Mouse (Mus musculus) frontal cortex, adult (tissue): Measurements from ENCODE around the gene Rbm45.

ENCODE experiments used
- ATAC-seq: cut with Nextera tagmentation; 2 replicates; pipeline ENCODE4 v1.9.2; 2017; ENCODE audit warnings: mild to moderate bottlenecking, moderate library complexity, mixed read lengths; ENCODE audit not compliant: low TSS enrichment

Rbm45 gene

DNA sequence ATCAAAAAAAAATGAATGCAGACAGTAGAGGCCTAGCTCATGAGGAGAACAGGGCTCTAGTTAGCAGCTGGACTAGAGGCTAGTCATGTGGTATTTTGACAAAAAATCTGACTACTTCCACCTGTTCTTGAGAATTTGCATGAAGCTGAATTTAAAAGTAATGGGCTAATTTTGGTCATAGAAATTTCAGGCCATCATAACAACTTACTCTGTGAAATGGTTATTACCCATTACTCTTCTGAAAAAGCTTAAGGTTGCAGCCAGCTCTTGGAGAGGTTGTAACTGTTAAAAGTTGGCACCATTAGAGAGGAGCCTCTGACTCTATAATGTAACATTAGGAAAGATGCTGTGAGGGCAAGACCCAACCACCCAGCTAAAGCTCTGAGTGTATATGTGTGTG, 16.7 kb downstream of the Rbm45 start:
- no peak for ATAC-seq

DNA sequence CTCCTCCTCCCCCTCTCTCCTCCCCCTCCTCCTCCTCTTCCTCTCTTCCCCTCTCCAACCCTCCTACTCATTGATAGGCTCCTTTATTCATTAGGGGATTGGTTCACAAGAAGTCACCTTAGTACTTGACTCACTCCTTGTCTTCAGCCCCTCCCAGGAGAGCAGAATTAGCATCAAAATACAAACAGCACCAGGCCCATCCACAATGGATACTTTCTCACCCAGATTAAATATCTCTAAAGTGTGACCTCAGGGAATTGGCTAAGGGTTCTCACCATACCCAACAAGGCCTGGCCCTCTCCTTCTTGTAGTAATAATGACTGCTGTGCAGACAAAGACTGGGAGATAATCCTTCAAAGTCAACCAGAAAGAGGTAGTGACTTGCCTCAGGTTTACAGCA, 30.4 kb downstream of the Rbm45 start:
- no peak for ATAC-seq

DNA sequence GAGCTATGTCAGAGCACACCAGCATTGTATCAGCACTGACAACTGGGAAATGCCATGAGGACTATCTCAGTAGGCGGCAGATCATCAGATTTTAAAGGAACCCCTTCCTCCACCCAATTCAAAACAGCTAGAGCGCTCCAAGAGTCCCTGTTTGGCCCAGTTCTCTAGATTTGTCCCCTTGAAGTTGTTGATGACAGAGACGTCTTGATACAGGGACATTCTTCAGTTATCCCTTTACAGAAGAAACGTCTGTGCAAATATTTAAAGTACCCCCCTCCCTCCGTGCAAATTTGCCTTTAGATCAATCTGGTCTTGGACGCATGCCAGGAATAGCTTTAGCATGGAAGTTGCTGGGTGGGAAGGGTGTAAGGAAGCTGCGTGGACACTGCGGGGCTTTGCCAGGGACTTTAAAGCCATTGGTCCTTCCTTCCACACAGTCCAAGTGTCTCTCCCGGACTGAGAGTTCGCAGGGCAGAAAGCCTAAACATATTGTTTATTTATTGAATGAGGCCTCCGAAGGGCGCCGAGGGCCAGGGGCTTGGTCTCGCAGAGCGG, 35.9 kb downstream of the Rbm45 start:
- peak; percentile 3; the same call in 1 of the 2 replicates for ATAC-seq

DNA sequence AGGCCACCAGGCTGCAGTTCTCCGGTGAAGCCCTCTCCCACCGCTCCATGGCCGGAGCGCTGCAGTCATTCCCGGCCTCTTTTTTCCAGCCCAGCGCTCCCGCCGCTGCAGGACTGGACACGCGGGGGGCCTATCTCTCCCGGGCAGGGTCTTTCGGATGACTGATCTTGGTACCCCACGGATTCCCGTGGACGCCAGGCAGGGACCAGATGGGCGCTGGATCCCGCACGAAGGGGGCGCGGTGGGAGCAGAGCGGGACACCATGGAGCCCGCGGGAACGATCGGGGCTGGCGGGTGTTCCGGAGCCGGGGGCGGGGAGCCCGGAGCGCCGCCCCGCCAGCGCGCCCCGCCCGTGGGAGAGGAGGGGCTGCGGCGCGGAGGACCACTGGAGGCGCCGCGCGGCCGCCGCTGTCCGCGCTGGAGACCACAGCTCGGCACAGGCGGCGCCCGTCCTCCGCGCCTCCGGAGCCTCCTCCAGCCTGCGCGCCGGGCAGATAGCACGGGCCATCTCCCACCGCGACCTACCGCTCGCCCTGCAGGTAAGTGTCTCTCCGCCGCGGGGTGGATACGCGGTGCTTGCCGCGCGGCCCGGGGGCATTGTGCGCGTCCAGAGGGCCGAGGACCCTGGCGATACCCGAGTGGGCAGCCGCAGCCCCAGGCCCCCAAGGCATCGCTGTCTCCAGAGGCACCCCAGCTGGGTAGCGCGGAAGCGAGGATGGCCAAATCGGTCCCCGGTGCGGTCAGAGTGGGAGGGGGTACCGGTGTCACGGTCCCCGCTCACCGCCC, 36.6 kb downstream of the Rbm45 start, which contains the start of gene Osbpl6:
Gene Osbpl6 (plus strand): TSS at position 358 of the 786 bp plus-strand sequence.
- ATAC-seq: peak; percentile 83

DNA sequence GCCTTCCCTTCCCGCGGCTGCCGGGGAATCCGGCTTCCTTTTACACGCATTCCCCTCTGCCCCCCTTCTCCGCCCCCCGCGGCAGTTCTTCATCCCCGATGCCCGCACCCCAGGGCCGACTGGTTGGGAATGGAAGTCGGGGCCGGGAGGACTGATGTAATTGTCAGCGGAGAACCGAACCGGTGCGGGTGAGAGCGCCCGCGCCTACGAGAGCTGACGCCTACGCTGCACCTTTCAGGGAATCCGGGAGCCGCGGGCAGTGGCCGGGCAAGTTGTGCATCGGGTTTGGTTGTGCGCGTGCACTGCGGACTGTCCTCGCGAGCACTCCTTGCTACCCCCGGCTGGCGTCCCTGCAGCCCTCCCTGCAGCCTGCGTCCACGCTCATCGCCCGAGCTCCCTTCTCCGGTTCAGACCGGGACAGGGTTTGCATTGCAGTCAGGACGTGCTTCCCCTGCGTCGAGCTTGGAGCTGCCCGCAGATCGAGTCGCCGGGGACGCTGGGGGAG, 37.2 kb downstream of the Rbm45 start:
- ATAC-seq: peak; percentile 75

DNA sequence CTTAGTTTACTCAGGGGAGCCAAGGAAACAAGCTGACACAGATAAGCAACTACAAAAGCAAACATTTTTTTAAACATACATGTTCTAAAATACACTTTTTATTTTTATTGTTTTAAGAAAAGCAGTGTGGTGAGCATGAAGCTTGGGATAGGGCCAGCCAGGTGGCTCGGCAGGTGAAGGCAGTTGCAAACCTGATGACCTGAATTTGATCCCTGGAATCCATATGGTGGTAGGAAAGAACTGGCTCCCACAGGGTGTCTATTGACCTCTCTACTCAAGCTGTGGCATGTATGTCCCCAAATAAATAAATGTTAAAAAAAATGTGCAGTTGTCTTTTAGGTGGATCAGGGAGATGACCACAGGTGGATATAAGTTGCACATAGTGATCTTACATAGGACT, 39.7 kb downstream of the Rbm45 start:
- no peak for ATAC-seq

DNA sequence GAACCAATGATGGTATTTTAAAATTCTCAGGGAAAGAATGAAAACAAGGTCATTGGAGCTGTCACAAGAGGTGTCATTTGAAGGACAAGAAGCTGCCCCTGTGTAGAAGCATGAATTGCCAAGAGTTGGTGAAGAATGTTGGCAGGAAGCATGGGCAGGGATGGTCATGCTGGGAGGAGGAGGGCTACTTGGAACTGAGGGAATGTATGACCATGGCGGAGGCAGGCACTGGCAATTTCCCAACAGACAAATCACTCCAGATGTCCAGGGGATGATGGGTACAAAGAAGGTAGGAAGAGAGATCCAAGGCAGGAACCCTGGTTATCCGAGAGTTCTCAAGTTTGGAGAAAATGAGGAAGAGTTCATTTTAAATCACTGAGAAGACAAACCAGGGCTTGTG, 40.2 kb downstream of the Rbm45 start:
- no peak for ATAC-seq

DNA sequence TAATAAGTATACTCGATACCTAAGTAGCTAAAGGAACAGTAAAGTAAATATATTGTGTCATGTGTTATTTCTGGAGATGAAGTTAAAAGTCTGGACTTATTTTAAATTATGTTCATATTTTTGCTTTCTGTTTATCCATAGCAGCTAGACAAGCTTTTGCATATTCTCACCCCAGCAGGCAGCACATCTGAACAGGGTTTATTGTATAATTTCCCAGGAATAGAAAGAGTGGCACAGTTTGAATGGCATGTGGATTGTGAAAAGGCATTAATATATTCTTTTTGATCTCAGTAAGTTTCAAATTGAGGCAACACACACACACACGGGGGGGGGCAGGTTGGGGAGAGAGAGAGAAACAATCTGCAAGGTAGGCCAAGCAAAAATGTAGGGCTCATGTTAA, 43.1 kb downstream of the Rbm45 start:
- 0 out of 2 replicates have a peak, but pooled peaks have one; percentile 45 for ATAC-seq

DNA sequence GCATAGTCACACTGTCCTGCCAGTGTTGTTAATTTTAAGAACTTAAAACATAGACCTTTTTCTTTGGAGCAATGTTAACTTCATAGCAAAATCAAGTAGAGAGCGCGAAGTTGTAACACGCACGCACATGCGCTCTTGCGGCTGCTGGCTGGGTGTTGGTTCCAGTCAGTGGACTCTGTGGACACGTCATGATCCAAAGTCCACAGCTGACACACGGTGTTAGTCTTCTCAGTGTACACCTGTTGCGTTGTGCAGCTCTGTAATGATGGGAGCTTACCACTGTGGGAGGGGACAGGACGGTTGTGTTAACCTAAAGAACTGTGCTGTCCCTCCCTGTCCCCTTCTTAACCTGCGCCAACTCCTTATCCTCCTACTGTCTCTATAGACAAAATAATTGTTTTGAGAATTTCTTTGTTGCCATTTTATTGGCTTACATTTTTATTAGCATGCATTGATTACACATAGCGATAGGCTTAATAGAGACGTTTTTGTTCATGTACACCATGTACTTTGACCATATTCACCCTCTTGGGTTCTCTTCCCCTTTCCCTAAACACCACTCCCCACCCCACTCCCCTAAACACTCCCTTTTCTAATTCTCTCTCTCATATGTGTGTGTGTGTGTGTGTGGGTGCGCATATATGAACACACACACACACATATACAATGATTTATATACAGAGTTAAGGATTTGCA, 47.8 kb downstream of the Rbm45 start:
- no peak for ATAC-seq

DNA sequence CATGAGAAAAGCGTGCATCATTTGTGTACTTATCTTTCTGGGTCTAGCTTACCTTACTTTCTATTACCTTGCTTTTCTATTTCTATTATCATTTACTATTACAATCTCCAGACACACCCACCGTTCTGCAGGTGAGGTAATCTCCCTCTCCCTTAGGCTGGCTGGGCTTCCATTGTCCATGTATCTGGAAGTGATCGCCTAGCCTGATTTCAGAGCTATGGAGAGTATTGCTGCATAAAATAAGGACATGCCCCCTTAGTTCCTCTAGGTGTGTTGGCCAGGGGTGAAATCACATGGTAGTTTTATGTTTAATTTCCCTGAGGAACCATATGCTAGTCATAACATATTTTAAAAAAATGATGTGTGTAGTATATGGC, 48.3 kb downstream of the Rbm45 start:
- no peak for ATAC-seq

DNA sequence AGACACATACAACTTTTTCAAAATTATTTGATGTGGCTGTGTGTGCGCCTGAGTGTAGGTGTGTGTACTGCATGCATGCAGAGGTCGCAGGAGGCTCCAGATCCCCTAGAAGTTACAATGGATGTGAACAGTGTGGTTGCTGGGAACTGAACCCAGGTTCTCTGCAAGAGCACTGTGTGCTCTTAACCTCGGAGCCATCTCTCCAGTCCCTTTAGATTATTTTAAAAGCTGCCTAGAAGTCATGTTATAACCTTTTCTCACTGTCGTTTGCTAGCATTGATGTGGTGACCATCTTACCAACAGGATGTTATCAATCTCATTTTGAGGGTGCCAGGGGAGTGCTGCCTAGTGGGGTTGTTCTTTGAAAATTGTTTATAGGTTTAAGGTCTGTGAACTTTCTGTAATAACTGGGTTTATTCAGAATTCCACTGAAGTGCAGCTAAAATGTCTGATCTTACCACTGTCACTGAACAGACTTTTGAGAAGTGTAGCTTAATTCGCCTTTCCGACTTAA, 51.7 kb downstream of the Rbm45 start:
- no peak for ATAC-seq

DNA sequence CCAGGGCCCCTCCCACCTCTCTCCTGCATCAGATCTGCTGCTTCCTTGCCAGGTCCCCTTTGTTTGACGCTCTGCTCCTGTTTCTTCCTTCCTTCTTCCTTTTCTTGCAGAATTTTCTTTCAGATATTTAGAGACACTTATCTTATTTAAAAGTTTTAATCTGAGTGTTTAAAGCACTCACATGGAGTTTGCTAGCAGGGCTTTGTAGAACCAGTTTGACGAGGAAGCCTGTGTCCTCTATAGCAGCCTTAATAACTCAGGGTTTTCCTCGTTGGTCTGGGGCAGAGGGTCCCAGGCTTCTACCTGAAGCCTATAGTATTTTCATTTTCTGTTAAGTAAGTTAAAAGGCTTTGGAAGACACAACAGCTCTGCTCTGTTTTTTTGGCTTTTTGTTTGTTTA, 57.0 kb downstream of the Rbm45 start:
- no peak for ATAC-seq

DNA sequence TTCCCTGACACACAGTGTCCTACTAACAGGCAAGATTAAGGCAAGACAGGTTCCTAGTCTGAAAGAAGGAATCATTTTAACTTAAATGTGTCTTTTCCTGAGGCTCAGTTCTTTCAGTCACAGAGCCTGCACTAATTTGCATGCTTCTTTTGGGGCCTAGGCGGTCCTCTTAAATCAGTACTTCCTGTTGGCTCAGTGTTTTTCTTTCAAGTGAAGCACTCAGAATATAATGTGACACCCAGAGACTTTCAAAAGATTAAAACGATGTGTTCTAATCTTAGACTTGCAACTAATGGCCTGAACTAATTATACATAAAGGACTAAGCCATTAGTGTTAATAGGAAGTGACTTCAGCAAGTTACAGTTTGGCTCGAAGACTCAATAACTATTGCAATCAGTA, 59.5 kb downstream of the Rbm45 start:
- ATAC-seq: no peak

DNA sequence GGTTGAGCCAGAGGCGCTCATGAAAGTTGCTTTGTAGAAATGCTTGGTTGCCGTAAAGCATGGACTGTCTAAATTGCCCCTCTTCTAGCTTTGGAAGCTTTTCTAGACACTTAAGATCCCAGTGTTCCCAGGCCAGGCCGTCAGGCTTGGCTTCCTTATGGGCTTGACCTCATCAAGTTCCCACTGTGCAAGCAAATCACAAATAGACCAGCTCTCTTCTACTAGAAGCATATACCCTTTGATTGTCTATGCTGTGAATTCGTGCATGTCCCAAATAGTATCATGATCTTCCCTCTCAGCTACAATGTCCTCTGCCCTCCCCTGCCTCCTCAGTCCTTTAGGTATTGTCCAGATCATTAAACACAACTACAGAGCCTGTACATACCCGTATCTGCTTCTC, 60.1 kb downstream of the Rbm45 start:
- no peak for ATAC-seq

DNA sequence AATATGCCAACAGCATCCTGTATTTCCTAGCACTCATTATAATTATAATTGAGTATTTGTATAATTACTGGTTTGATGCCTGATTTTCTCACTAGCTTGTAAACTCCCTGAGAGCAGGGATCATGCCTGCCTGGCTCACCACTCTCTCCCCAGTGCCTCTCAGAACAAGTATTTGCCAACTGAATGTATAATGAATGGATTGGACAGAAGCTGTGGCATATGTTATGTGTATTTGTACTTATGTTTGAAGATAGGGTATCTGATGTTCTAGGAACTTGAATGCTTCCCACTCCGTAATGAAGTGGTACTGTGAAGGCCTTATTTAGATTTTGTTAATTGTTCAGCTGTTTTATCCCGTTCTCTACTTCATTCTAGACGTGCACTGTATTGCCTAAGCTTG, 60.8 kb downstream of the Rbm45 start:
- ATAC-seq: peak; percentile 78
